Mouse (Mus musculus) heart, embryonic 14.5 days (tissue): ENCODE results near the gene Pygb. TPM values are rescaled to one million over a fixed set of nuclear protein-coding genes. Genes with fewer than 3 reads are reported as not detected.

Source experiments
- ATAC-seq: fragments of 200-750 bp; cut with Nextera tagmentation; 2 replicates; pipeline ENCODE4 v1.8.0; 2017; ENCODE audit warnings: low read depth, moderate TSS enrichment; ENCODE audit not compliant: insufficient number of reproducible peaks, insufficient read depth, low FRiP score
- H3K27ac ChIP-seq, 2 experiments: fragments of 200-500 bp in 1 of 2; fragments of 300-500 bp in 1 of 2; sonication (generic) in 1 of 2; replicated peaks in 1 of 2; 2 replicates each; pipeline ENCODE4 v1.5.1; 2012 to 2014; ENCODE audit warnings: low read depth in 2 of 2, low read length in 2 of 2, control low read depth in 1 of 2, mild to moderate bottlenecking in 1 of 2, mixed read lengths in 1 of 2; ENCODE audit not compliant: control insufficient read depth in 1 of 2, insufficient read depth in 1 of 2
- H3K27me3 ChIP-seq: fragments of 300-500 bp; sonication (generic); 2 replicates; pipeline ENCODE4 v1.6.1; 2014; ENCODE audit warnings: mild to moderate bottlenecking, low read length, control low read depth; ENCODE audit not compliant: control insufficient read depth, insufficient read depth
- H3K36me3 ChIP-seq: fragments of 300-500 bp; sonication (generic); 2 replicates; pipeline ENCODE4 v1.6.1; 2014; ENCODE audit warnings: mild to moderate bottlenecking, control low read depth, low read length, mixed read lengths; ENCODE audit not compliant: control insufficient read depth, insufficient read depth
- H3K4me1 ChIP-seq, 2 experiments: fragments of 200-500 bp in 1 of 2; fragments of 300-500 bp in 1 of 2; sonication (generic) in 1 of 2; 2 replicates each; pipeline ENCODE4 v1.6.1; 2012 to 2014; ENCODE audit warnings: low read length in 2 of 2, control low read depth in 1 of 2, mixed read lengths in 1 of 2; ENCODE audit not compliant: control insufficient read depth in 2 of 2, insufficient read depth in 2 of 2
- H3K4me2 ChIP-seq: fragments of 300-500 bp; sonication (generic); 2 replicates; pipeline ENCODE4 v1.6.1; 2014; ENCODE audit warnings: mild to moderate bottlenecking, low read length
- H3K4me3 ChIP-seq, 2 experiments: fragments of 200-500 bp in 1 of 2; fragments of 300-500 bp in 1 of 2; sonication (generic) in 1 of 2; 2 replicates each; pipeline ENCODE4 v1.5.1; 2012 to 2014; ENCODE audit warnings: low read length in 2 of 2, mild to moderate bottlenecking in 2 of 2, control low read depth in 1 of 2, low read depth in 1 of 2, moderate library complexity in 1 of 2; ENCODE audit not compliant: control insufficient read depth in 1 of 2, insufficient read depth in 1 of 2
- H3K9ac ChIP-seq: fragments of 300-500 bp; sonication (generic); 2 replicates; pipeline ENCODE4 v1.6.1; 2014; ENCODE audit warnings: mild to moderate bottlenecking, low read length
- H3K9me3 ChIP-seq: fragments of 300-500 bp; sonication (generic); 2 replicates; pipeline ENCODE4 v1.6.1; 2016; ENCODE audit warnings: low read length, control low read depth; ENCODE audit not compliant: control insufficient read depth
- WGBS: fragments of 180-500 bp; shearing (Covaris S2); extraction: QIAGEN DNeasy Blood & Tissue Kit; methylation state at CpG from one replicate; pipeline ENCODE4 v1.1.7; 2014; 5-methylcytosine and 5-hydroxymethylcytosine counted together
- polyA plus RNA-seq: library from polyadenylated mRNA; unstranded; fragments of >200 nt; fragmentation: Nextera tagmentation; extraction: Ambion mirVana; gene quantifications from 2 replicates; pipeline ENCODE4 v1.2.1, GENCODE M21; 2014

Gene Pygb
- polyA plus RNA-seq, 1 experiment from 2014 or later = 161 TPM

- peak overlapping the region; percentile 89 for H3K9ac ChIP-seq
- ATAC-seq = no peak
- WGBS = 66% methylated on average over 13 of the region's 13 CpGs
Observed at GRCm38 (mm10) chr2:150750129-150750979, 36.2 kb upstream of the Pygb start.

GRCm38 (mm10) chr2:150755016-150755415 lies 31.5 kb upstream of the Pygb start:
- no peak overlapping the region for H3K9ac ChIP-seq
- WGBS = 92% methylated on average over 3 of the region's 3 CpGs
- H3K36me3 ChIP-seq = peaks cover 75% of the 10 kb centered on the region
- H3K4me3 ChIP-seq = no peak overlapping the region
- no peak overlapping the region for H3K27ac ChIP-seq
- peaks cover 8 to 13% of the 10 kb centered on the region in 2 experiments for H3K4me1 ChIP-seq
- H3K4me2 ChIP-seq = no peak overlapping the region
- no peaks in the 10 kb centered on the region for H3K27me3 ChIP-seq
- no peak for ATAC-seq
- no peaks in the 10 kb centered on the region for H3K9me3 ChIP-seq

More at GRCm38 (mm10) chr2:150750129-150750979, 36.2 kb upstream of the Pygb start:
- Histone ChIP-seq H3K4me2 (peak overlapping the region; percentile 99), H3K36me3 (peaks cover 29% of the 10 kb centered on the region), H3K27ac (no peak overlapping the region), H3K4me1 (peaks cover 13 to 20% of the 10 kb centered on the region in 2 experiments), H3K27me3 (no peaks in the 10 kb centered on the region), H3K4me3 (peak overlapping the region in 1 of 2 experiments; percentile 71; a peak in 1 of 4 replicates), H3K9me3 (no peaks in the 10 kb centered on the region)

GRCm38 (mm10) chr2:150761476-150761875 lies 25.1 kb upstream of the Pygb start:
- H3K27ac ChIP-seq = no peak overlapping the region
- no peak overlapping the region for H3K4me3 ChIP-seq
- 0 out of 2 replicates have a peak, but pooled peaks cover 5% of the 10 kb centered on the region for H3K9me3 ChIP-seq
- H3K36me3 ChIP-seq = peaks cover 72% of the 10 kb centered on the region
- 82% methylated on average over 7 of the region's 7 CpGs for WGBS
- peaks cover 14% of the 10 kb centered on the region in 2 experiments for H3K4me1 ChIP-seq
- H3K4me2 ChIP-seq = no peak overlapping the region
- H3K27me3 ChIP-seq = no peaks in the 10 kb centered on the region
- ATAC-seq = no peak
- H3K9ac ChIP-seq = no peak overlapping the region

- no peak overlapping the region for H3K4me2 ChIP-seq
- H3K36me3 ChIP-seq = peaks cover 31% of the 10 kb centered on the region
- peak overlapping the region; percentile 32; the same call in 1 of the 2 replicates for H3K9ac ChIP-seq
- 0 out of 2 replicates have a peak, but pooled peaks cover 2% of the 10 kb centered on the region for H3K9me3 ChIP-seq
- no peak overlapping the region for H3K4me3 ChIP-seq
- peaks cover 47 to 55% of the 10 kb centered on the region in 2 experiments for H3K4me1 ChIP-seq
- 44% methylated on average over 2 of the region's 2 CpGs for WGBS
- H3K27ac ChIP-seq = peak overlapping the region; percentile 56 to 75
- no peaks in the 10 kb centered on the region for H3K27me3 ChIP-seq
- ATAC-seq = no peak
Observed at GRCm38 (mm10) chr2:150765619-150766018, 20.9 kb upstream of the Pygb start.

- Histone ChIP-seq H3K36me3 (peaks cover 24% of the 10 kb centered on the region), H3K9ac (peak overlapping the region; percentile 32), H3K4me1 (peaks cover 53 to 61% of the 10 kb centered on the region in 2 experiments), H3K9me3 (no peaks in the 10 kb centered on the region), H3K4me3 (no peak overlapping the region), H3K27ac (peak overlapping the region; percentile 58 to 75), H3K27me3 (no peaks in the 10 kb centered on the region), H3K4me2 (no peak overlapping the region)
- no peak for ATAC-seq
- 66% methylated on average over 4 of the region's 4 CpGs for WGBS
Observed at GRCm38 (mm10) chr2:150766083-150766862, 20.3 kb upstream of the Pygb start.

GRCm38 (mm10) chr2:150768678-150769077 lies 17.9 kb upstream of the Pygb start:
- Histone ChIP-seq H3K27ac (peak overlapping the region; percentile 57 to 96), H3K4me3 (no peak overlapping the region), H3K4me1 (peaks cover 70 to 74% of the 10 kb centered on the region in 2 experiments), H3K36me3 (peaks cover 8% of the 10 kb centered on the region; the same call in 1 of the 2 replicates), H3K9ac (peak overlapping the region; percentile 17; the same call in 1 of the 2 replicates), H3K4me2 (no peak overlapping the region), H3K27me3 (no peaks in the 10 kb centered on the region), H3K9me3 (no peaks in the 10 kb centered on the region)
- WGBS = 23% methylated on average over 1 of the region's 1 CpGs
- ATAC-seq = no peak

GRCm38 (mm10) chr2:150770747-150771146 lies 15.8 kb upstream of the Pygb start:
- Histone ChIP-seq H3K27ac (peak overlapping the region; percentile 92 to 96), H3K9ac (peak overlapping the region; percentile 54; the same call in 1 of the 2 replicates), H3K4me1 (peaks cover 66 to 78% of the 10 kb centered on the region in 2 experiments), H3K4me3 (no peak overlapping the region), H3K9me3 (no peaks in the 10 kb centered on the region), H3K36me3 (no peaks in the 10 kb centered on the region; the same call in 1 of the 2 replicates), H3K4me2 (peak overlapping the region; percentile 14; the same call in 1 of the 2 replicates), H3K27me3 (no peaks in the 10 kb centered on the region)
- peak; percentile 83 for ATAC-seq
- 26% methylated on average over 1 of the region's 1 CpGs for WGBS
